Mouse (Mus musculus): ENCODE results near the gene Zfp345. TPM values are rescaled to one million over a fixed set of nuclear protein-coding genes. Genes with fewer than 3 reads are reported as not detected.
"Not testable (repeated sequence)": the region's sequence is repeated elsewhere in the genome, so short reads cannot be mapped to it uniquely, and the experiment has no call there.

Zfp345 gene
- polyA plus RNA-seq (2016; fragmentation: Nextera tagmentation; extraction: Ambion mirVana), result 0.07 TPM in 1 of 2 replicates, not detected in the other

DNA sequence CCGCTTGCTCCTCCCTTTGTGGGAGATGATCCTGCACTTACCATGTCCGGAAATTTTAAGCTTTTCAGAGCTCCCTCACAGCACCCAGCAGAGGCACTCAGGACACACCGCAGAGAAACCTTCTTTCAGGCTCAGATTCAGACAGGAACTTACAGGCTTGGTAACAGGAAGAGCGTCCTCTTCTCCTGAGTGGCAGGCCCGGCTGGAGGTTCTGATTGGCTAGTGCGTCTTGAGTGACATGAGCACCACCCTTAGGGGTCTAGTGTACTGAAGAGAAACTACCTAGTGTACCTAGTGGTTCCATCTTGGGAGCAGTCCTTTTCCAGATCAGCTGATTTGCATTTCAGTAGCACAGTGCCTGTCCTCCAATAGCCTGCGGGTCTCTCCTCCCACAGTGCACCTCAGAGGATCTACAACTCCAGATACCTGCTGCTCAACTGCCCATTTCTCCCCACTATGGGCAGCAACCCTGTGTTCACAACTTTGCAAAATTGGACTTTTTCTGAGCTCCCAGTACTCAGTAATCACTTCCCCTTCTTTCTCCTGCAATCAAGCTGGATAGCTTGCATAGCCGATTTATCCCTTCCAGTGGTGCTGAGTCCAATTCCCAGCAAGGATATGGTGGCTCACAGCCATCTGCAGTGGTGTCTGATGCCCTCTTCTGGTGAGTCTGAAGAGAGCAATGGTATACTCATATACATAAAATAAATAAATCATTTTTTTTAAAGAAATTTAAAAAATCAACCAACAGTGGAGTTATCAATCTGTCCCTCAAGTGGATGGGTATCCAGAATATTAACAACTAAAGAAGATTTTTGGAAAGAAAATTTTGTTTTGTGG lies at the start of gene Zfp345:
TSS of gene Zfp345 (minus strand) at position 153 of the 840 bp plus-strand sequence.
- not testable (repeated sequence) for H3K9me3 ChIP-seq; H3K4me1 ChIP-seq; H3K36me3 ChIP-seq (replicated peaks); H3K27me3 ChIP-seq (ENCODE audit: poor library complexity, severe bottlenecking); H3K4me3 ChIP-seq; H3K27ac ChIP-seq; DNase-seq (ENCODE audit: extremely low spot score, low spot score)
- WGBS, result 77% methylated on average over 8 of the region's 8 CpGs

- H3K4me3 ChIP-seq, result peak overlapping the region; percentile 54
- peaks cover 6% of the 10 kb centered on the region for H3K4me1 ChIP-seq
- H3K27me3 ChIP-seq (ENCODE audit: poor library complexity, severe bottlenecking), result peaks cover 34% of the 10 kb centered on the region
- 3% methylated on average over 42 of the region's 42 CpGs for WGBS
- no peaks in the 10 kb centered on the region for H3K36me3 ChIP-seq (replicated peaks)
- H3K9me3 ChIP-seq, result no peaks in the 10 kb centered on the region
- 0 out of 2 replicates have a peak overlapping the region, but pooled peaks have one; percentile 51 for H3K27ac ChIP-seq
- DNase-seq (ENCODE audit: extremely low spot score, low spot score), result peak; percentile 22
These were observed 40.9 kb upstream of the Zfp345 start for GRCm38 (mm10) chr2:150525703-150526207.

- DNase-seq (ENCODE audit: extremely low spot score, low spot score), result no peak
- H3K36me3 ChIP-seq (replicated peaks), result no peaks in the 10 kb centered on the region
- H3K27ac ChIP-seq, result no peak overlapping the region
- H3K27me3 ChIP-seq (ENCODE audit: poor library complexity, severe bottlenecking), result no peaks in the 10 kb centered on the region
- H3K9me3 ChIP-seq, result peaks cover 5% of the 10 kb centered on the region; the same call in 1 of the 2 replicates
- H3K4me1 ChIP-seq, result no peaks in the 10 kb centered on the region
- WGBS, result 82% methylated on average over 3 of the region's 3 CpGs
- H3K4me3 ChIP-seq, result no peak overlapping the region
These were observed 27.9 kb upstream of the Zfp345 start for GRCm38 (mm10) chr2:150512837-150513236.

DNA sequence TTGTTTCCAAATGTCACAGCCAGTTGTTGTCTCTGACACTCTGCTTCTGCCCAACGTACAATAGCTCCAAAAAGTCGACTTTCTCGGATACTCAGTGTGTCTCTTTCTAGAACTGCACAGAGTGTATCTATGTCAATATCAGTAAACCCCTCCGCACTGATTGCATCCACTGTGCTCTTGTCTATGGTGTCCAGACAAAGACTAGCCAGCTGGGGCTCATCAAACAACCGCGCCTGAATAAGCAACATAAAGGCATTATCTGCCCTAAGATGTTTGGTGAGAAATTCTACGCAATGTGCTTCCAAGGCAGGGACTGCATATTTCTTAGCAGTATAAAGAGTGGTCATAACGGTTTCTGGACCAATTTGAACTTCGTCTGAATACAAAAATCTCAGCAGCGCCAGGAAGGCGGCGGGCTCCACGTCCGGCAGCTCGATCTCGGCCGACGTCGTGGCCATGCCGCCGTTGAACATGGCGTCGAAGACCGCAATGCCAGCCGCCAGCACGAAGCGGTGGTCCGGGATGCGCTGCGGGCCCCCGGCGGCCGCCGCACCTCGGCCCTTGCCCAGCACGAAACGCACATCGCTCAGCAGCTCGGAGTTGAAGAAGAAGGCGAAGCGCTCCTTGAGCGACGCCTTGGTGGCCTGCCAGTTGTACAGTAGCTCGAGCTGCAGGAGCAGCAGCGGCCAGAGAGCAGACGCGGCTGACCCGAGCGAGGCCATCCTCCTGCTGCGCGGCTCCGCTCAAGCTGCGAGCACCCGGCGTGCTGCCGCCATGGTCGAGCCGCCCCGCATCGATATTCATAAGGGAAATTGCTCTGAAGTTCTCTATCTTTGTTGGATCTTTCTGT lies 15.5 kb upstream of the Zfp345 start:
- DNase-seq (ENCODE audit: extremely low spot score, low spot score); H3K9me3 ChIP-seq; H3K27me3 ChIP-seq (ENCODE audit: poor library complexity, severe bottlenecking); H3K4me1 ChIP-seq; H3K36me3 ChIP-seq (replicated peaks); H3K27ac ChIP-seq: not testable (repeated sequence)
- WGBS, result 48% methylated on average over 60 of the region's 60 CpGs
- H3K4me3 ChIP-seq, result peak overlapping the region; percentile 40

- DNase-seq (ENCODE audit: extremely low spot score, low spot score), result no peak
- Histone ChIP-seq H3K36me3 (replicated peaks) (no peaks in the 10 kb centered on the region), H3K27ac (no peak overlapping the region), H3K4me3 (no peak overlapping the region), H3K4me1 (no peaks in the 10 kb centered on the region), H3K27me3 (ENCODE audit: poor library complexity, severe bottlenecking) (no peaks in the 10 kb centered on the region), H3K9me3 (peaks cover 3% of the 10 kb centered on the region; the same call in 1 of the 2 replicates)
- 67% methylated on average over 2 of the region's 2 CpGs for WGBS
These were observed 8.1 kb upstream of the Zfp345 start for GRCm38 (mm10) chr2:150493031-150493430.

DNA sequence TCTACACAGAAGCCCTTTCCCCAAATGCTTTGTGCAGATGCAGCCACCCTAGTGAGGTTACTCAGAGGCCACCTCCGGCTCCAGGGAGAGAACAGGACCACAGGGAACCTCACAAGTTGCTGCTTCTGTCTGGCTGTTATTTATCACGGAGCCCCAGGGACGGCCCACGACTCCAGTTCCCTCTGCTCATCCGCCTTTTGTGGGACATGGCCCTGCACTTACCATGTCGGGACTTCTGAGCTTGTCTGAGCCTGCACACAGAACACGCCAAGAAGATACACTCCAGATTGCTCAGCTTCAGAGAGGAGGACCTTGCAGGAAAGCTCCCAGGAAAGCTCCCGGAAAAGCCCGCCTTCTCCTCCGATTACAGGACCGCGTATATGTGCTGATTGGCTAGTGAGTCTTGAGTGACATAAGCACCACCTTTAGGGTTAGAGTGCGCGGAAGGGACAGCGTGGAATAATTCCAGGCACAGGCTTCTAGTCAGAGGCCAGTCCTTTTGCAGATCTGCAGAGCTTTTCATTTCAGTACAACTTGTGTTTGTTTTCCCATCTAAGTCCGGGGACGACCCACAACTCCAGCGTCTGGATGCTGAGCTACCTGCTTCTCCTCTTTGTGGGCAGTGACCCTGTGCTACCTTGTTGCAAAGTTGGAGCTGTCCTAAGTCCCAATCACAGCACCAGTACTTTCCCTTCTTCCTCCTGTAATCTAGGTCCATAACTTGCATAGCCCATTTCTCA lies 33.5 kb downstream of the Zfp345 start, which contains the start of gene Zfp442:
TSS of gene Zfp442 (minus strand) at position 307 of the 740 bp plus-strand sequence.
- DNase-seq (ENCODE audit: extremely low spot score, low spot score), result peak; percentile 69
- H3K36me3 ChIP-seq (replicated peaks); H3K27me3 ChIP-seq (ENCODE audit: poor library complexity, severe bottlenecking); H3K9me3 ChIP-seq; H3K4me1 ChIP-seq: not testable (repeated sequence)
- peak within 1 kb of the TSS; percentile 58 for H3K4me3 ChIP-seq
- WGBS, result 0% methylated on average over 18 of the region's 18 CpGs
- H3K27ac ChIP-seq, result peak within 1 kb of the TSS; percentile 82

DNA sequence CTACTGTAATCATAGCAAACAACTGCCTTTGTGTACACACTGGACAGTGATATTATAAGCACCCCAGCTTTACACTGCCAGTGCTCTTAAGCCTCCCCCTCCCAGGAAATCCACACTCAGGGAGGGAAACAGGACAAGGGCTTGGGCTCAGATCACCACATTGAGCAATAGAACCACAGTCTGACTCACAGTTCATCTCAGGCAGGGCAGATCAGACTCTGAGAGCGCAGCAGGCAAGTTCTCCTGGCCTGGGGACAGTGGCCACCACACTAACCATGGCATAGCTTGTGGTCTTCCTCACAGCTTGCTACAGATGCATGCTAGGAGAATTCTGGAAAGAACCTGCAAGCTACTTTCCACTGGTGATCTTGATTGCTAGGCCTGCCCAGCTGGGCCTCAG lies 45.8 kb downstream of the Zfp345 start:
- not testable (repeated sequence) for H3K4me3 ChIP-seq; H3K4me1 ChIP-seq; DNase-seq (ENCODE audit: extremely low spot score, low spot score); H3K27ac ChIP-seq; H3K27me3 ChIP-seq (ENCODE audit: poor library complexity, severe bottlenecking)
- WGBS, result 100% methylated on average over 1 of the region's 1 CpGs
- Histone ChIP-seq H3K9me3 (peaks cover 38% of the 10 kb centered on the region), H3K36me3 (replicated peaks) (peaks cover 36% of the 10 kb centered on the region)

Other genes with a start within 250 kb of the Zfp345 start
- 4.2 and 5.0 TPM in 2 replicates for gene Gm21994, start 229.5 kb downstream of the Zfp345 start, polyA plus RNA-seq (2016; fragmentation: Nextera tagmentation; extraction: Ambion mirVana)
- gene Gm14124, start 227.6 kb downstream of the Zfp345 start, polyA plus RNA-seq (2016; fragmentation: Nextera tagmentation; extraction: Ambion mirVana), result 0.05 TPM in 2 replicates
- 1.3 and 1.4 TPM in 2 replicates for gene Gm10130, start 161.4 kb downstream of the Zfp345 start, polyA plus RNA-seq (2016; fragmentation: Nextera tagmentation; extraction: Ambion mirVana)
- gene 3300002I08Rik, start 122.3 kb downstream of the Zfp345 start, polyA plus RNA-seq (2016; fragmentation: Nextera tagmentation; extraction: Ambion mirVana), result 7.6 and 8.4 TPM in 2 replicates
- gene Zfp442, start 33.6 kb downstream of the Zfp345 start, polyA plus RNA-seq (2016; fragmentation: Nextera tagmentation; extraction: Ambion mirVana), result 9.2 and 11.1 TPM in 2 replicates
- gene Cst7, start 85.3 kb upstream of the Zfp345 start, polyA plus RNA-seq (2016; fragmentation: Nextera tagmentation; extraction: Ambion mirVana), result 0.20 and 0.21 TPM in 2 replicates
- gene Apmap, start 123.5 kb upstream of the Zfp345 start, polyA plus RNA-seq (2016; fragmentation: Nextera tagmentation; extraction: Ambion mirVana), result 34.2 and 34.9 TPM in 2 replicates
- gene Acss1, start 183.4 kb upstream of the Zfp345 start, polyA plus RNA-seq (2016; fragmentation: Nextera tagmentation; extraction: Ambion mirVana), result 14.1 and 17.6 TPM in 2 replicates
- gene Vsx1, start 204.3 kb upstream of the Zfp345 start, polyA plus RNA-seq (2016; fragmentation: Nextera tagmentation; extraction: Ambion mirVana), result 0.05 TPM in 1 of 2 replicates, not detected in the other